Mouse (Mus musculus): ENCODE measurements at regions not wholly inside any gene's neighbourhood (a gene's known extent, or its start where the extent isn't known, plus 50 kb on each side); places are given as distances from the start of the nearest gene placed in this dataset.

DNA sequence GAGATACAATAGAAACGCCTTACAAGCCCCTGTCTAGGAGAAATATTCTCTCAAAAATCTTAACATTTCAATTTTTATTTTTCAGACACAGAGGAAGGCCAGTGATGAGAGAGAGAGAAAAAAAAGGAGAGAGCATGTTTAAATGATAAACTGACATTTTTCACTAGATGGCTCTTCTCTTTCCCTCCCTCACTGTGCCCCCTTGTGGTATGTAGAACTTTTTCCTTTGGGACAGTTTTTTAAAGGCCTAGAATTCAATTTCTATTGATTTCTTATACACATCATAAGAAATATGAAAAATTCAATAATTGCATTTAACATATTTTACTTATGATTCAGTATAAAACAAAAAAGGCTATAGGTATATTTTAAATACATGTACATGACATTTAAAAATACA is 454.5 kb upstream of the Gje1 start:
- H3K27ac ChIP-seq (ENCODE audit: insufficient read depth, low read depth): no peak overlapping the region
- peak; percentile 15 for DNase-seq (ENCODE audit: extremely low read depth)
- no peak overlapping the region for H3K9ac ChIP-seq (ENCODE audit: insufficient read depth, low read depth)
- H3K79me2 ChIP-seq (replicated peaks; ENCODE audit: control insufficient read depth, extremely low read depth, insufficient read depth, poor library complexity, severe bottlenecking): no peaks in the 10 kb centered on the region
- no peak overlapping the region for H3K4me3 ChIP-seq (replicated peaks in 1 of 3; ENCODE audit: low read depth in 2 of 3, low read length in 2 of 3, poor library complexity in 1 of 3)
- dilution Hi-C loops (cut with MboI; ENCODE audit: extremely low pct_ligation_motif_present, extremely low pct_unique_long_range_greater_than_20kb, low sequenced_read_pairs): no loop called here
- in situ Hi-C loops (cut with MboI; ENCODE audit: low pct_ligation_motif_present, low pct_unique_long_range_greater_than_20kb, low sequenced_read_pairs): no loop called here
- no peaks in the 10 kb centered on the region for H3K9me3 ChIP-seq (replicated peaks; ENCODE audit: low read length)
- no peaks in the 10 kb centered on the region for H3K4me1 ChIP-seq (ENCODE audit: control insufficient read depth in 1 of 2, insufficient read depth in 2 of 2)
- no peaks in the 10 kb centered on the region for H3K36me3 ChIP-seq (replicated peaks in 1 of 2; ENCODE audit: control insufficient read depth in 1 of 2, insufficient read depth in 1 of 2, low read length in 1 of 2)
- H3K4me2 ChIP-seq (ENCODE audit: insufficient read depth, low read depth, poor library complexity, severe bottlenecking): no peak overlapping the region
- TF ChIP-seq KAT2A (IDR thresholded peaks at IDR 0.05; ENCODE audit: insufficient replicate concordance, low read length) (no peak), SMC3 (IDR thresholded peaks at IDR 0.05; ENCODE audit: low read depth, low read length) (peak; percentile 21; the same call in 1 of the 2 replicates), EP300 (IDR thresholded peaks at IDR 0.05; ENCODE audit: low read length) (no peak), RAD21 (IDR thresholded peaks at IDR 0.05; ENCODE audit: low read depth, low read length) (peak; percentile 17), CHD2 (IDR thresholded peaks at IDR 0.05; ENCODE audit: low read length) (no peak), MXI1 (IDR thresholded peaks at IDR 0.05; ENCODE audit: low read depth, low read length) (no peak), CTCF (conservative IDR thresholded peaks at IDR 0.05 in 1 of 2, IDR thresholded peaks at IDR 0.05 in 1 of 2; ENCODE audit: low read depth in 2 of 2, low read length in 2 of 2) (peak in 1 of 2 experiments; percentile 33; a peak in 2 of 4 replicates), USF2 (conservative IDR thresholded peaks at IDR 0.05; ENCODE audit: low read depth, low read length) (no peak)
- no peaks in the 10 kb centered on the region for H3K27me3 ChIP-seq (replicated peaks)

GRCm38 (mm10) chr10:15140703-15141102 is 422.7 kb upstream of the Gje1 start:
- H3K4me2 ChIP-seq (ENCODE audit: insufficient read depth, low read depth, poor library complexity, severe bottlenecking): no peak overlapping the region
- no peaks in the 10 kb centered on the region for H3K79me2 ChIP-seq (replicated peaks; ENCODE audit: control insufficient read depth, extremely low read depth, insufficient read depth, poor library complexity, severe bottlenecking)
- H3K27ac ChIP-seq (ENCODE audit: insufficient read depth, low read depth): no peak overlapping the region
- no peak overlapping the region for H3K9ac ChIP-seq (ENCODE audit: insufficient read depth, low read depth)
- H3K9me3 ChIP-seq (replicated peaks; ENCODE audit: low read length): no peaks in the 10 kb centered on the region
- no peak overlapping the region for H3K4me3 ChIP-seq (replicated peaks in 1 of 3; ENCODE audit: low read depth in 2 of 3, low read length in 2 of 3, poor library complexity in 1 of 3)
- no peaks in the 10 kb centered on the region for H3K4me1 ChIP-seq (ENCODE audit: control insufficient read depth in 1 of 2, insufficient read depth in 2 of 2)
- DNase-seq (ENCODE audit: extremely low read depth): no peak
- TF ChIP-seq NELFE (IDR thresholded peaks at IDR 0.05; ENCODE audit: low read depth, low read length) (no peak), HCFC1 (IDR thresholded peaks at IDR 0.05; ENCODE audit: low read depth, low read length) (no peak), CHD2 (IDR thresholded peaks at IDR 0.05; ENCODE audit: low read length) (no peak), SIN3A (IDR thresholded peaks at IDR 0.05; ENCODE audit: low read length) (no peak), BHLHE40 (IDR thresholded peaks at IDR 0.05; ENCODE audit: low read depth, low read length) (no peak)
- dilution Hi-C loops (cut with MboI; ENCODE audit: extremely low pct_ligation_motif_present, extremely low pct_unique_long_range_greater_than_20kb, low sequenced_read_pairs) (no loop called here), in situ Hi-C loops (cut with MboI; ENCODE audit: low pct_ligation_motif_present, low pct_unique_long_range_greater_than_20kb, low sequenced_read_pairs) (no loop called here)
- H3K36me3 ChIP-seq (replicated peaks in 1 of 2; ENCODE audit: control insufficient read depth in 1 of 2, insufficient read depth in 1 of 2, low read length in 1 of 2): no peaks in the 10 kb centered on the region
- no peaks in the 10 kb centered on the region for H3K27me3 ChIP-seq (replicated peaks)
